Mouse (Mus musculus) testis, adult 2 months (tissue): ENCODE results near the gene Perp. TPM values are rescaled to one million over a fixed set of nuclear protein-coding genes. Genes with fewer than 3 reads are reported as not detected.
A peak's percentile ranks its signal among the peaks of the same experiment; 100 is the strongest.

Experiments used
- H3K27ac ChIP-seq: fragments of 200-500 bp; 2 replicates; pipeline ENCODE4 v1.5.1; 2012; ENCODE audit warnings: low read depth, low read length; ENCODE audit not compliant: control insufficient read depth, insufficient read depth
- H3K27me3 ChIP-seq: fragments of 200-500 bp; 2 replicates; pipeline ENCODE4 v1.6.1; 2012; ENCODE audit warnings: mild to moderate bottlenecking, low read length, moderate library complexity; ENCODE audit not compliant: control insufficient read depth, insufficient read depth
- H3K36me3 ChIP-seq: fragments of 200-500 bp; 2 replicates; pipeline ENCODE4 v1.6.1; 2012; ENCODE audit warnings: mild to moderate bottlenecking, low read length; ENCODE audit not compliant: control insufficient read depth, insufficient read depth
- H3K4me1 ChIP-seq: fragments of 200-500 bp; 2 replicates; pipeline ENCODE4 v1.6.1; 2012; ENCODE audit warnings: low read length; ENCODE audit not compliant: control insufficient read depth, insufficient read depth
- H3K4me3 ChIP-seq: fragments of 200-500 bp; 2 replicates; pipeline ENCODE4 v1.5.1; 2012; ENCODE audit warnings: low read depth, mild to moderate bottlenecking, low read length, moderate library complexity, mixed read lengths; ENCODE audit not compliant: control insufficient read depth
- CTCF ChIP-seq: fragments of 200-500 bp; IDR thresholded peaks from 2 replicates; pipeline ENCODE4 v1.5.1; 2012; ENCODE audit warnings: low read depth, mild to moderate bottlenecking, inconsistent platforms, low read length, moderate library complexity; ENCODE audit not compliant: control insufficient read depth, insufficient read depth, insufficient replicate concordance
- POLR2A ChIP-seq: fragments of 200-500 bp; IDR thresholded peaks from 2 replicates; pipeline ENCODE4 v1.6.1; 2012; ENCODE audit warnings: low read depth, mild to moderate bottlenecking, inconsistent platforms, low read length, moderate library complexity; ENCODE audit not compliant: control insufficient read depth
- polyA plus RNA-seq: library from polyadenylated mRNA; depleted of rRNA; stranded (reverse); fragments of >200 nt; gene quantifications from 2 replicates; pipeline ENCODE4 v1.2.3, GENCODE M21; 2012

Gene Perp
- polyA plus RNA-seq, 1 experiment = 1.3 TPM

DNA sequence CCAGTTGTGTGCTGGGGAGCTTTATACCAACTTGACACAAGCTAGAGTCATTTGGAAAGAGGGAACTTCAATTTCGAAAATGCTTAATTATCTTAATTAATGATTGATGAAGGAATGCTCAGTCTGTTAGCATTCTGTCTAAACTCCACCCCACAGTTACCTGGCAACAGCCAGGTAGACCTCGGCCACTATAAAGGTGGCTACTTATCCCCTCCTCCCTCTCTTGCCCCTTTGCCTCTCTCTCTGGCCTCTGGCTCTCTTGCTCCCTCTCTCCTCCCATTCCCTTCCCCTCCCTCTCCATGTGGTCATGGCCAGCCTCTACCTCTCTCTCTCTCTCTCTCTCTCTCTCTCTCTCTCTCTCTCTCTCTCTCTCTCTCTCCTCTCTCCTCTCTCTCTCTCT, 10.4 kb upstream of the Perp start:
- Histone ChIP-seq H3K27ac (no peak overlapping the region), H3K4me3 (no peak overlapping the region), H3K27me3 (no peaks in the 10 kb centered on the region), H3K36me3 (no peaks in the 10 kb centered on the region; the same call in none of the 2 replicates), H3K4me1 (peaks cover 4% of the 10 kb centered on the region)
- TF ChIP-seq CTCF (no peak), POLR2A (no peak)

DNA sequence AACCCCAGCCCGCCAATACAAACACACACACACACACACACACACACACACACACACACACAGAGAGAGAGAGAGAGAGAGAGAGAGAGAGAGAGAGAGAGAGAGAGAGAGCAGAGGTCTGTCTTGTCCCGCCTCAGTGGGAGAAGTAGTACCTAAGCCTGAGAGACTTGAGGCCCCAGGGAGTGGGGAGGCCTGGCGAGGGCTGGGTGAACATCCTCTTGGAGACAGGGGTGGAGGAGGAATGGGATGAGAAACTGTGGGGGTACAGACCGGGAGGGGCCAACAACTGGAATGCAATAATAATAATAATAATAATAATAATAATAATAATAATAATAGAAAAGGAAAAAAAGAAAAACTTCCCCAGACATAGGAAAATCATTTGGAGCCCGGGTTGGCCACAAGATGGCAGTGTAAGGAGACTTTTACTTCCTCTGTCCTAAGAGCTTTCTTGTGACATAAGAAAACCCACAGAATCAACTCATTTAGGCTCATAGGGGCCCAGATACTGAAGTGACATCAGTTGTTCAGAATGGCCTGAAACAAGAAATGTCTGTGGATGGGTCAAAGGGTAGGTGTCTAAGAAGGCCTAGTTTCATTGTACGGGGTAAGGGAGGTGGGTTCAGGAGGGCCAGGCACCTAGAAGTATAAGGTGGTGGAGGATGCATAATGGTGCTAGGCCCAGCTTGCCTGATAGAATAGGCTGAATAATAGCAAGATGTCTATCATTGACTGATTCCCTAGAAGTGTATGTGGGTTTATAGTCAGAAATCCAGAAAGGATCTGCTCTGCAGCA, 8.9 kb upstream of the Perp start:
- TF ChIP-seq POLR2A = no peak
- TF ChIP-seq CTCF = no peak
- no peak overlapping the region for H3K27ac ChIP-seq
- no peaks in the 10 kb centered on the region for H3K36me3 ChIP-seq
- no peaks in the 10 kb centered on the region for H3K27me3 ChIP-seq
- peaks cover 4% of the 10 kb centered on the region for H3K4me1 ChIP-seq
- no peak overlapping the region for H3K4me3 ChIP-seq

DNA sequence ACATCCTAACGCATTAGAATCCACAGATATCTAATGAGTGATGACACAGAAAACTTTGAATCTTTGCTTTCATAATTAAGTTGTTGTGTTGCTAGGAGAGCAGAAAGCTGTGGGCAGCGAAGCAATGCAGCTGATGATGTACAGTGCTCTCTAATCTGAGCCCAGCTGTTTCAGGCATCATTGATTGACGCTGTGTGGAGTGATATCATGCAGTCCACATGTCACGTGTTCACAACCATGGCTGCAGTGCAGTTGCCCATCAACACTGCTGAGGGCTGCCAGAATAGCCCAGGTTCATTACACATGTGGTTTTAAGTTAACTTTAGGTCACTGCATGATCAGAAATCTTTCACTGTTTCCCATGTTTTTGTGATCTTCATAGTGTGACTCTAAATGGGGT, 5.3 kb upstream of the Perp start:
- no peaks in the 10 kb centered on the region for H3K4me1 ChIP-seq
- no peak overlapping the region for H3K4me3 ChIP-seq
- H3K27me3 ChIP-seq = no peaks in the 10 kb centered on the region; the same call in 1 of the 2 replicates
- H3K36me3 ChIP-seq = no peaks in the 10 kb centered on the region
- no peak overlapping the region for H3K27ac ChIP-seq
- no peak for TF ChIP-seq POLR2A
- TF ChIP-seq CTCF = no peak

DNA sequence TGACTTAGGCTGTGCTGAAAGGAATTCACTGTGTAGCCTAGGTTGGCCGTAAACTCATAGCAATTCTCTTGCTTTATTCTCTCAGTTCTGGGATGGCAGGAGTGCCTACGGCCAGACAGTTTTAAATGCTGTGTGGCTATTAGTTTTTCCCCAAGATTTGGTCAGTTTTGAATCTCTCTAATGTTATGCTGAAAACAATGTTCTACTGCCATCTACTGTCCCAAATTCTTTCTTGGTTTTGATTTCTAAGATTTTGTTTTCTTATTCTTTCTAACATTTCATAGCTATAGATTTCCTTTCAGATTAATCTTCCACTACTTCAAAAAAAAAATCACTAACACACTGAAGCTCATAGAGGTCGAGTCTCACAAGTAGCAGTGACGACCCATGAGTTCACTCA, 4.1 kb upstream of the Perp start:
- Histone ChIP-seq H3K4me3 (no peak overlapping the region), H3K4me1 (peaks cover 5% of the 10 kb centered on the region; the same call in 1 of the 2 replicates), H3K27ac (no peak overlapping the region), H3K36me3 (no peaks in the 10 kb centered on the region), H3K27me3 (no peaks in the 10 kb centered on the region; the same call in 1 of the 2 replicates)
- TF ChIP-seq CTCF (no peak), POLR2A (no peak)

DNA sequence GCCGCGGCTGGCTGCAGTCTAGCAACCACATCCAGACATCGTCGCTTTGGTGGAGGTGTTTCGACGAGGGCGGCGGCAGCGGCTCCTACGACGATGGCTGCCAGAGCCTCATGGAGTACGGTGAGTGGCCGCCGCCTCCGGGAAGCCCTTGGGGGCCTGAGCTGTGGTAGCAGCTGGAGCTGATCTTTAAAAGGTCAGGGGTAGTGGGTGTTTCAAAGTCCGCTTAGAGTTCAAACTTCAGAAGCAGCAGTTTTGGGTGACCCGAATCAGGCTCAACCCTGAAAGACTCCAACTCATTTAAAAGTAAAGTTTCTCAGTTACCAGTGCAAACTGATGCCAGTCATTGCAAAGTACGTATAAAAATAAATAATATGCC, 455 bp downstream of the Perp start:
- peak overlapping the region; percentile 73 for H3K4me3 ChIP-seq
- H3K27ac ChIP-seq = no peak overlapping the region
- TF ChIP-seq POLR2A = no peak
- no peak for TF ChIP-seq CTCF
- no peaks in the 10 kb centered on the region for H3K36me3 ChIP-seq
- peaks cover 5% of the 10 kb centered on the region; the same call in 1 of the 2 replicates for H3K4me1 ChIP-seq
- no peaks in the 10 kb centered on the region; the same call in 1 of the 2 replicates for H3K27me3 ChIP-seq

DNA sequence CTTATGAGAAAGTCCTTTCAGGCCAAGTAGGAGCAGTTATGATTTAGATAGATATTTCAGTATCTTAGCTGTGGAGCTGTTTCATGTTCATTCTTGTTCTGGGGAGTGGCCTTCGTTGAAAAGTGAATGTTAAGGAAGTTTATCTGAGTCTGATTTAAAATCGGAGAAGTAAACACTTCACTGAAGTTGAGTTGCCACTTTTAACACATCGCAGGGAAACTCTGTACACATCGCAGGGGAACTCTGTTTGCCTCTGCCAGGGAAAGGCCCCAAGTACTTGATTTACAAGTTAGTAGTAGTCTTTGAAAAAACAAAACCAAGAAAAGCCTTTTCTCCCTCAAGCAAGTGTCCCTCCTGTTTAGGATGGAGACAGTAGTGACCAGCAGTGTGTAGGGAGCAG, 891 bp downstream of the Perp start:
- Histone ChIP-seq H3K4me3 (no peak overlapping the region), H3K27me3 (no peaks in the 10 kb centered on the region; the same call in 1 of the 2 replicates), H3K36me3 (no peaks in the 10 kb centered on the region), H3K4me1 (peaks cover 5% of the 10 kb centered on the region; the same call in 1 of the 2 replicates), H3K27ac (no peak overlapping the region)
- TF ChIP-seq CTCF = no peak
- no peak for TF ChIP-seq POLR2A

DNA sequence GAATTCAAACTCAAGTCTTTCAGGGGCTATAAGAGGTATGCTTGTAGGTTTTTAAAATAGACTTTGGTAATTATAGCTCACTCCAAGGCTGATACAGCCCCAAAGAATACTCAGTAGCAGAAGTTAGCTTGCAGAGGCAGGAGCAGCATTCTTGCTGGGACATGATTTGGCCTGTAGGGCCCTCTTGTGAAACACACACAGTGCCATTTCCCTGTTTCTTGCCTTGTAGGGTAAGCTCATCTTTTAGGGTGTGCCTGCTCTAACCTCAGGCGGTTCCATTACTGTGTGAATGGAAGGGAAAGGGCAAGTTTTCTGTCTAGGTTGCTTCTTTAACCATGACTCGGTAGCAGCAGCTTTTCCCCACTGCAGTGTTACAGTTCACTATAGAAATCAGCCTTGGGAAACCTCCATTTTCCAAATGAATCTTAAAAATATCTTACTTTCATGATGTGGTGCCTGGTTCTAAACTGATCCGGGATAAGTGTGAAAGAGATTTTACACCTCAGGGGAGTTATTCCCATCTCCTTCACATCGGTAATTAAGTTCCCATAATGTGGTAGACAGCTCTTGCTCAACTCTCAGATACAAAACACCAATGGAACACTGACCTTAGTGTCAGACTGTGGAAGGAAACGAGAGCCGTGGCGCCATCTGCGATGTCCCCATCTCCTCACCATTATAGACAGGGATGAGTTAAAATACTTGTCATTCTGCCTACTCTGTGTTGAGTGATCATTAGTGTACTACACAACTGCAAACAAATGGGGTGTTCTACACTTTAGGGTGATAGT, 1.8 kb downstream of the Perp start:
- no peak overlapping the region for H3K27ac ChIP-seq
- no peak for TF ChIP-seq CTCF
- no peak for TF ChIP-seq POLR2A
- no peaks in the 10 kb centered on the region; the same call in 1 of the 2 replicates for H3K27me3 ChIP-seq
- H3K36me3 ChIP-seq = no peaks in the 10 kb centered on the region
- peaks cover 5% of the 10 kb centered on the region; the same call in 1 of the 2 replicates for H3K4me1 ChIP-seq
- H3K4me3 ChIP-seq = no peak overlapping the region
